Mouse (Mus musculus) myocyte (in vitro differentiated cells): ENCODE measurements around the gene Ogdh.

Experiments used
- MAX ChIP-seq: IDR thresholded peaks from one replicate; pipeline ENCODE4 v1.6.1; 2011; ENCODE audit warnings: low read depth, mild to moderate bottlenecking, control low read depth
- POLR2A ChIP-seq: IDR thresholded peaks from one replicate; pipeline ENCODE4 v1.6.1; 2011; ENCODE audit warnings: low read depth, mild to moderate bottlenecking, control low read depth, moderate library complexity; ENCODE audit not compliant: insufficient read length
- POLR2AphosphoS2 ChIP-seq: IDR thresholded peaks from one replicate; pipeline ENCODE4 v1.6.1; 2011; ENCODE audit warnings: low read depth, control low read depth; ENCODE audit not compliant: insufficient read length
- REST ChIP-seq: IDR thresholded peaks from one replicate; pipeline ENCODE4 v1.6.1; 2011; ENCODE audit warnings: mild to moderate bottlenecking, control low read depth, moderate library complexity; ENCODE audit not compliant: insufficient read depth, insufficient read length
- SRF ChIP-seq: IDR thresholded peaks from one replicate; pipeline ENCODE4 v1.6.1; 2011; ENCODE audit warnings: low read depth; ENCODE audit not compliant: control insufficient read depth, insufficient read length
- TCF12 ChIP-seq: IDR thresholded peaks from one replicate; pipeline ENCODE4 v1.6.1; 2011; ENCODE audit warnings: mild to moderate bottlenecking, control low read depth; ENCODE audit not compliant: poor library complexity, insufficient read depth, severe bottlenecking

DNA sequence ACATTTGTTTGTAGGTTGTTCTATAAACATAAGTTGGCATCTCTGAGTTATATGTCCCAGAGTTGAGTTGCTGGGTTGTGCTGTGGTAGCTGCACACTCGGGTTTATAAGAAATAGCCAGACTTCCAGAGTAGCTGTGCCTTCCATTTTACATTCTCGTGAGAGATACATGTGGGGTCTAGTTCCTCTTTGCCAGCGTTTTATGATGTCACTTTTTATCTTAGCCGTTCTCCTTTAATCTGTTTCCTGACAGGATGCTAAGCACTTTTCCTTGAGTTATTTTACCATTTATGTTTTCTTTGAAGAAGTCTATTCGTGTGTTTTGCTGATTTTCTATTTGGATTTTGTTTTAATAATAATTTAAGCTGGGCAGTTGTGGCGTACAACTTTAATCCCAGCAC, 101.4 kb downstream of the Ogdh start:
- TF ChIP-seq REST (no peak), POLR2A (no peak), MAX (no peak), POLR2AphosphoS2 (no peak), TCF12 (no peak), SRF (no peak)
